Mouse (Mus musculus) central nervous system, embryonic 11.5 days (tissue): ENCODE measurements around the gene Vmn1r41. TPM values are rescaled to one million over a fixed set of nuclear protein-coding genes. Genes with fewer than 3 reads are reported as not detected.

ENCODE experiments used
- polyA plus RNA-seq: library from polyadenylated mRNA; depleted of rRNA; stranded (reverse); fragments of >200 nt; gene quantifications from 2 replicates; pipeline ENCODE4 v1.2.3, GENCODE M21; 2012; rRNA removed

Vmn1r41 gene
- not detected in 2 replicates for polyA plus RNA-seq

GRCm38 (mm10) chr6:89740466-89740865 lies at the start of gene Vmn1r41:
TSS of gene Vmn1r41 (plus strand) at chr6:89740766.

DNA sequence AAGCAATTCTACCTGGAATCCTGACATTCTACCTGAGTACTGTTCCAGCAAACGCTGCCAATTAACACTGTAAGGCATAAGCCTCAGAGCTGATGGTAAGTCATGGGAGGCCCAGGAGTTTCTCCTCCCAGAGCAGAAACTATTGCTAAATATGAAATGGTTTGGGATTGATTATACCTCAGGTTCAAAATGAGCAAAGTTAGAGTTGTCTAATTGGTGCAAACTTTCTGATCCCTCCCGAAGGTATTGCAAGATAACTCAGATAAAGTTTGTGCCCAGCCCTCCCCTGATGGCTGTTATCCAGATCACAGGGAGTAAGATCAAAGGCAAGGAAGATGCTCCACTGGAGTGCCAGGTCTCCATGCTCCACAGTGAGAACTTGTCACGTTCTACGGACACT lies 33.3 kb upstream of the Vmn1r41 start, which contains the start of gene Vmn1r40:
TSS of gene Vmn1r40 (plus strand) at position 301 of the 400 bp plus-strand sequence.

Other genes with a start within 250 kb of the Vmn1r41 start
- gene Chchd6, start 145.1 kb upstream of the Vmn1r41 start, polyA plus RNA-seq = 48.9 and 149 TPM in 2 replicates
- gene Txnrd3, start 96.8 kb upstream of the Vmn1r41 start, polyA plus RNA-seq = 7.1 and 7.8 TPM in 2 replicates
- not detected in 2 replicates for gene Vmn1r40, start 33.2 kb upstream of the Vmn1r41 start, polyA plus RNA-seq
- gene Vmn1r42, start 135.6 kb downstream of the Vmn1r41 start, polyA plus RNA-seq = not detected in 2 replicates
- not detected in 2 replicates for gene Vmn1r43, start 135.6 kb downstream of the Vmn1r41 start, polyA plus RNA-seq
- not detected in 2 replicates for gene Vmn1r44, start 142.9 kb downstream of the Vmn1r41 start, polyA plus RNA-seq
- gene Vmn1r45, start 199.8 kb downstream of the Vmn1r41 start, polyA plus RNA-seq = not detected in 2 replicates
- not detected in 2 replicates for gene Vmn1r46, start 228.5 kb downstream of the Vmn1r41 start, polyA plus RNA-seq